Mouse (Mus musculus) G1E (cell line): ENCODE measurements around the gene Cutc. TPM values are rescaled to one million over a fixed set of nuclear protein-coding genes. Genes with fewer than 3 reads are reported as not detected.

Source experiments
- ATAC-seq: 2 replicates; pipeline ENCODE4 v1.8.0; 2016; ENCODE audit warnings: mild to moderate bottlenecking; ENCODE audit not compliant: insufficient number of reproducible peaks, poor library complexity, low FRiP score, severe bottlenecking; ENCODE audit errors: extremely low read depth
- DNase-seq: peaks from one replicate; pipeline ENCODE4 v3.0.0; 2012; ENCODE audit warnings: low spot score
- H3K27me3 ChIP-seq: 2 replicates; pipeline ENCODE4 v1.6.1; 2012; ENCODE audit warnings: mild to moderate bottlenecking, low read length, inconsistent platforms; ENCODE audit not compliant: insufficient read depth
- H3K36me3 ChIP-seq: replicated peaks from 2 replicates; pipeline ENCODE3; 2012; ENCODE audit warnings: mild to moderate bottlenecking, inconsistent platforms
- H3K4me1 ChIP-seq: 2 replicates; pipeline ENCODE4 v1.6.1; 2012; ENCODE audit warnings: low read depth, low read length, inconsistent platforms, mixed read lengths; ENCODE audit not compliant: insufficient read depth
- H3K4me3 ChIP-seq: 2 replicates; pipeline ENCODE4 v1.5.1; 2012; ENCODE audit warnings: low read depth, mild to moderate bottlenecking, inconsistent platforms, low read length, moderate library complexity, mixed read lengths
- H3K9me3 ChIP-seq: replicated peaks from 2 replicates; pipeline ENCODE4 v1.6.1; 2012; ENCODE audit warnings: inconsistent platforms
- CTCF ChIP-seq: IDR thresholded peaks from 2 replicates; pipeline ENCODE4 v1.5.1; 2012; ENCODE audit warnings: low read depth, low read length, inconsistent platforms, mixed read lengths
- GATA1 ChIP-seq: IDR thresholded peaks from 2 replicates; pipeline ENCODE4 v1.6.1; 2012; ENCODE audit warnings: borderline replicate concordance, low read length, inconsistent platforms, mixed read lengths
- GATA2 ChIP-seq: IDR thresholded peaks from 2 replicates; pipeline ENCODE4 v1.6.1; 2012; ENCODE audit warnings: low read depth, low read length, inconsistent platforms, borderline replicate concordance
- POLR2AphosphoS5 ChIP-seq: IDR thresholded peaks from 2 replicates; pipeline ENCODE4 v1.6.1; 2012; ENCODE audit warnings: low read depth, low read length, inconsistent platforms; ENCODE audit not compliant: insufficient replicate concordance
- TAL1 ChIP-seq: conservative IDR thresholded peaks from 2 replicates; pipeline ENCODE4 v1.6.1; 2012; ENCODE audit warnings: low read depth, low read length, inconsistent platforms, mixed read lengths
- polyA plus RNA-seq: library from polyadenylated mRNA; stranded (reverse); fragments of >175 nt; gene quantifications from 2 replicates; pipeline ENCODE4 v1.2.3, GENCODE M21; 2012
- total RNA-seq, 2 experiments: library from RNA; stranded (forward) in 1 of 2; stranded (reverse) in 1 of 2; fragments of 200-1000 nt in 1 of 2; fragments of >200 nt in 1 of 2; fragmentation: Nextera tagmentation in 1 of 2; gene quantifications; 2 replicates each; pipeline ENCODE4 v1.2.3; 2014 to 2017

Cutc gene
- total and polyA plus RNA-seq, 3 experiments: 2.8 to 23.3 (median 10.8) TPM

DNA sequence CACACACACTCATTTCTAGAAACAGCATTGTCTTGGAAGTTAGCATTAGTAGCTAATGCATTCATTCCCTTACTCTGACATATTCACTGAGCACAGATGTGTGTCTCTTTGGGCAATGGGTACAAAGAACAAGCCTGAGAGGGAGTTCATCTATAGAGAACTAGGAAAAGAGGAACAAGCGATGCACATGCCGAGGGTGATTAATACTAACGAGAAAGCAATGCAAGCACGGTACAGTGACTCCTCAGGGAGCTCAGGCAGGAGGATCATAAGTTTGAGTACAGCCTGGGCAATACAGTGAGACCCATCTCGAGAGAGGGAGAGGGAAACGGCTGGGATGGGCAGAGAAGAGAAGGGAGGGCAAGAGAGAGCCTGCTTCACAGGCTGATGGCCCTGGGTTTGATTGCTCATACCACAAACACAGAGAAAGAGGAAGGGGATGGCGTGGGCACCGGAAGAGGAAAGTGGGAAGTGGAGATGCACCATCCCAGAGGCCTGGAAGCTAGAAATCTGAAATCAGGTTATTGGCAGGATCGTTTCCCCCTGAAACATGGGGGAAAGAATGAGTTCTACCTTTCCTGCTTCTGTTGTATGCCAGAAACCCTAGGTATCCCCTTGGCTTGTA is 48.7 kb downstream of the Cutc start:
- Histone ChIP-seq H3K27me3 (peaks cover 14% of the 10 kb centered on the region), H3K9me3 (no peaks in the 10 kb centered on the region), H3K4me3 (no peak overlapping the region), H3K36me3 (no peaks in the 10 kb centered on the region), H3K4me1 (no peaks in the 10 kb centered on the region)
- no peak for ATAC-seq
- DNase-seq: no peak
- TF ChIP-seq GATA1 (no peak), TAL1 (no peak), POLR2AphosphoS5 (no peak)

DNA sequence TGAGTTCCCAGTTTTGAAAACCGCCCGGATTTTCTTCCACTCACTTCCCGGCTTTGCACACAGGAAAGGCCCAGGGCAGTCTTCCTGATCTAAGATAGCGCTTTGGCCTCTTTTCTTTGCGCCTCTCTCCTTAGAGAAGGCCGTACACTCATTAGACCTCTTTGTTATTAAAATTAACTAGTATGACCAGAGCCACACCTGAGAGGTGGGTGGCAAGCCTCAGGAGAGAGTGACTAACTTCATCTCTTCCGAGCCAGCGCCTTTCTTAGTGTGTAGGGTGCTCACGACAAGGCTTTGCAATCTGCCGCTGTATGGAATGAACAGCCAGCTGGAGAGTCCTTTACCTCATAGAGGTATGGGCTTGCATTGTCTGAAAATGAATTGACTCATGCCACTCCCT is 51.1 kb downstream of the Cutc start:
- no peaks in the 10 kb centered on the region for H3K36me3 ChIP-seq
- peaks cover 14% of the 10 kb centered on the region for H3K27me3 ChIP-seq
- H3K4me1 ChIP-seq: no peaks in the 10 kb centered on the region
- H3K4me3 ChIP-seq: no peak overlapping the region
- H3K9me3 ChIP-seq: no peaks in the 10 kb centered on the region
- DNase-seq: no peak
- ATAC-seq: no peak
- TF ChIP-seq CTCF: no peak

DNA sequence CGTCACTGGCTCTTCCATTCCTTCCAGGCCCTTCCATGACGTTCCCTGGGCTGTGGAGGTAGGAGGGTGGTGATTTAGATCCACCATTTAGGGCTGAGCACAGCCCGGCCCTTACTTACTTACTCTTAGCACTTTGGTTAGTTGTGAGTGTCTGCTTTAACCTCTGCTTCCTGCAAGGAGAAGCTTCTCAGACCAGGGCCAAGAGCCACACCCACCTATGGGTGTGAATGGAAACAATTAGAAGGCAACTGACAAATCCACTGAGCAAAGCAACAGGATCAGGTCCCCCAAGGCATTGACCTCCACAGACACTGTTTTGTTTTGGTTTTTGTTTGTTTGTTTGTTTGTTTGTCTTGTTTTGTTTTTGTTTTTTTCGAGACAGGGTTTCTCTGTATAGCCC is 56.5 kb downstream of the Cutc start:
- peaks cover 4% of the 10 kb centered on the region; the same call in 1 of the 2 replicates for H3K27me3 ChIP-seq
- ATAC-seq: no peak
- no peaks in the 10 kb centered on the region for H3K9me3 ChIP-seq
- no peak overlapping the region for H3K4me3 ChIP-seq
- no peak for DNase-seq
- no peaks in the 10 kb centered on the region for H3K36me3 ChIP-seq
- no peak for TF ChIP-seq TAL1
- TF ChIP-seq GATA2: no peak
- no peak for TF ChIP-seq POLR2AphosphoS5
- no peak for TF ChIP-seq CTCF
- no peak for TF ChIP-seq GATA1
- no peaks in the 10 kb centered on the region for H3K4me1 ChIP-seq

DNA sequence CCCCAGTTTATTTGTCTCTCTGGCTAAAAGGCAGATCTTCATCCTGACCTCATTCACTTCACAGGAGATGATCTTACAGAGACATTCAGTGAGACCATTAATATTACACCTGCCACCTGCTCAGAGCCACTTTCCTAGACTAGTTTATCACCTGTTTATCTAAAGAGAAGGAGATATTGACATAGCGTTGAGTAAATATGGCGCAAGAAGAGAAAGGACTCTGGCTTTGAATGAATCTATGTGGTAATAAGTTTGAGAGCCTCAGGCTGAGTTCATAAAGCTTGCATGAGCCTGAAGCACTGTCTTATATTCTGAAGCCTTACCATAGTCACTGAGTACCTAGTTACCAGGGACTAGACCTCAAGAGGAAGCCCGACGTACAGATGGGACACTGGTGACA is 58.6 kb downstream of the Cutc start:
- DNase-seq (no peak), ATAC-seq (no peak)
- H3K27me3 ChIP-seq: no peaks in the 10 kb centered on the region

DNA sequence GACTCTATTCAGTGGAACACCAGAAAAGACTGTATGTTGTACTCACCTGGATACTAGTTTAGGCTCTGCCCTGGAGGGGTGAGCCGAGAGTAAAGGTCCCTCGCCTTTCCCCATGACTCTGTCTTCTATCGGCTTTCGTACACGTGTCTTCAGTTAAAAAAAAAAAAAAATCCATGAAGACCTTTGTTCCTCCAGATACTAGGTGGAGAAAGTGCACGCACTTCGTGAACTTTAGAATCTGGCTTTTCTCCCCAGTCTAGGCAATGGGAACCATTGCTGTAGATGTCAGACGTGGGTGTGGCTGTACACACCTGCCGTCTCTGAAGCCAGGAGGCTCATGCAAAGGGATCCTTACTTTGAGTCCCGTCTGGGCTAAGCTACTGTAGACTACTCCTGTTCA is 60.5 kb downstream of the Cutc start:
- Histone ChIP-seq H3K36me3 (no peaks in the 10 kb centered on the region), H3K4me3 (no peak overlapping the region), H3K9me3 (no peaks in the 10 kb centered on the region), H3K4me1 (no peaks in the 10 kb centered on the region), H3K27me3 (no peaks in the 10 kb centered on the region)
- ATAC-seq (no peak), DNase-seq (no peak)
- TF ChIP-seq GATA1 (no peak), GATA2 (no peak), CTCF (no peak), TAL1 (no peak), POLR2AphosphoS5 (no peak)

More for the DNA sequence above, 58.6 kb downstream of the Cutc start:
- TF ChIP-seq GATA2 (no peak), POLR2AphosphoS5 (no peak), TAL1 (no peak), CTCF (no peak), GATA1 (no peak)
- H3K9me3 ChIP-seq: no peaks in the 10 kb centered on the region
- no peak overlapping the region for H3K4me3 ChIP-seq
- H3K36me3 ChIP-seq: no peaks in the 10 kb centered on the region
- no peaks in the 10 kb centered on the region for H3K4me1 ChIP-seq

DNA sequence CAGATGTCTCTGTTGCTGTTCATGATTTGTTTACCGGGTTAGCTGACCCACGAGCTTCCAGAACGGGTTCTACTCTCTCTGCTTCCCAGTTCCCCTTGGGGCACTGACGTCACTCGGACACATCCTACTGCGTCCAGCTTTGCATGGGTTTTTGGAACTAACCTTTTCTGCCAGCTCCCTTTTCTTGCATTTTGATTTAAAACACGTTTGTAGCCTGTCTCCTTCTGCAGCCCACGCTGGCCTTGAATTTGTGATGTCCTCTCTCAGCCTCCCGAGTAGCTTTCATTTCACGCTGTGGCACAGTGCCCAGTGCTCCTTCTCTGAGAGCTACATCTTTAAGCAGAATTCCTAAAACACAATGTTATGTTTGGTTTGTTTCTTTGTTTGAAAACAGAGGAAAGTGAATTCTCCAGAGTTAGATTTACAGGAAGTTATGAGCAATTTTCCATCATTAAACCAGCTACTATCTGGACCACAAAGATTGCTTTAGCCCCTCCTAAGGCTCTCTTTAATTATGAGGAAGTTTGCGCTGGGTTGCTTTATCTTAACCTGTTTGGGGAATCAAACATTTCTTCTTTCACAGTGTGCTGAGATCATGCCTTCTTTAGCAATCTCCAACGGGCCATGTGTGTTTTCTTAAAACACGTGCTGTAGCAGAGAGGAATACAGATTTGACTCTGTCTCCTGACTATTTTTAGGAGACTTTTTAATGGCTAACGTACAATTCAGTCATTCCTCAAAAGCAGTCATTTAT is 63.0 kb downstream of the Cutc start:
- Histone ChIP-seq H3K36me3 (no peaks in the 10 kb centered on the region), H3K4me1 (no peaks in the 10 kb centered on the region), H3K9me3 (no peaks in the 10 kb centered on the region), H3K27me3 (no peaks in the 10 kb centered on the region), H3K4me3 (no peak overlapping the region)
- TF ChIP-seq GATA2 (no peak), CTCF (no peak)
- DNase-seq (no peak), ATAC-seq (no peak)

Other genes starting within 250 kb of the Cutc start
- 44.6 and 57.9 TPM in 2 replicates for gene Got1, start 228.4 kb upstream of the Cutc start, total RNA-seq (2014; fragmentation: Nextera tagmentation)
- 50.8 and 60.3 TPM in 2 replicates for gene Got1, start 228.4 kb upstream of the Cutc start, total RNA-seq (2017)
- 9.8 and 12.7 TPM in 2 replicates for gene Got1, start 228.4 kb upstream of the Cutc start, polyA plus RNA-seq
- not detected in 2 replicates for gene Nkx2-3, start 140.7 kb upstream of the Cutc start, total RNA-seq (2014; fragmentation: Nextera tagmentation)
- 0.05 and 0.12 TPM in 2 replicates for gene Nkx2-3, start 140.7 kb upstream of the Cutc start, total RNA-seq (2017)
- not detected in 2 replicates for gene Nkx2-3, start 140.7 kb upstream of the Cutc start, polyA plus RNA-seq
- gene Slc25a28, start 78.1 kb upstream of the Cutc start, total RNA-seq (2014; fragmentation: Nextera tagmentation): 20.0 and 31.5 TPM in 2 replicates
- gene Slc25a28, start 78.1 kb upstream of the Cutc start, total RNA-seq (2017): 32.2 and 39.9 TPM in 2 replicates
- gene Slc25a28, start 78.1 kb upstream of the Cutc start, polyA plus RNA-seq: 48.4 and 52.3 TPM in 2 replicates
- gene Entpd7, start 63.3 kb upstream of the Cutc start, total RNA-seq (2014; fragmentation: Nextera tagmentation): 19.9 and 21.1 TPM in 2 replicates
- 5.7 and 6.6 TPM in 2 replicates for gene Entpd7, start 63.3 kb upstream of the Cutc start, total RNA-seq (2017)
- gene Entpd7, start 63.3 kb upstream of the Cutc start, polyA plus RNA-seq: 1.8 and 2.2 TPM in 2 replicates
- gene Cox15, start within 50 bp of the Cutc start, total RNA-seq (2014; fragmentation: Nextera tagmentation): 21.7 and 21.8 TPM in 2 replicates
- 15.3 and 18.8 TPM in 2 replicates for gene Cox15, start within 50 bp of the Cutc start, total RNA-seq (2017)
- gene Cox15, start within 50 bp of the Cutc start, polyA plus RNA-seq: 5.3 and 5.9 TPM in 2 replicates
- gene Abcc2, start 29.2 kb downstream of the Cutc start, total RNA-seq (2014; fragmentation: Nextera tagmentation): not detected in 2 replicates
- gene Abcc2, start 29.2 kb downstream of the Cutc start, total RNA-seq (2017): 0.05 and 0.06 TPM in 2 replicates
- under 0.01 TPM in 1 of 2 replicates, not detected in the other for gene Abcc2, start 29.2 kb downstream of the Cutc start, polyA plus RNA-seq
- gene Dnmbp, start 187.2 kb downstream of the Cutc start, total RNA-seq (2014; fragmentation: Nextera tagmentation): not detected in 2 replicates
- 0.23 and 0.33 TPM in 2 replicates for gene Dnmbp, start 187.2 kb downstream of the Cutc start, total RNA-seq (2017)
- 0.06 and 0.07 TPM in 2 replicates for gene Dnmbp, start 187.2 kb downstream of the Cutc start, polyA plus RNA-seq
- gene Cpn1, start 233.6 kb downstream of the Cutc start, total RNA-seq (2014; fragmentation: Nextera tagmentation): not detected in 2 replicates
- not detected in 2 replicates for gene Cpn1, start 233.6 kb downstream of the Cutc start, total RNA-seq (2017)
- gene Cpn1, start 233.6 kb downstream of the Cutc start, polyA plus RNA-seq: not detected in 2 replicates